Mouse (Mus musculus): ENCODE measurements around the gene Lrp2bp. TPM values are rescaled to one million over a fixed set of nuclear protein-coding genes. Genes with fewer than 3 reads are reported as not detected.

The Lrp2bp gene
- 0.05 TPM in 1 of 2 replicates, not detected in the other for total RNA-seq (2017)

DNA sequence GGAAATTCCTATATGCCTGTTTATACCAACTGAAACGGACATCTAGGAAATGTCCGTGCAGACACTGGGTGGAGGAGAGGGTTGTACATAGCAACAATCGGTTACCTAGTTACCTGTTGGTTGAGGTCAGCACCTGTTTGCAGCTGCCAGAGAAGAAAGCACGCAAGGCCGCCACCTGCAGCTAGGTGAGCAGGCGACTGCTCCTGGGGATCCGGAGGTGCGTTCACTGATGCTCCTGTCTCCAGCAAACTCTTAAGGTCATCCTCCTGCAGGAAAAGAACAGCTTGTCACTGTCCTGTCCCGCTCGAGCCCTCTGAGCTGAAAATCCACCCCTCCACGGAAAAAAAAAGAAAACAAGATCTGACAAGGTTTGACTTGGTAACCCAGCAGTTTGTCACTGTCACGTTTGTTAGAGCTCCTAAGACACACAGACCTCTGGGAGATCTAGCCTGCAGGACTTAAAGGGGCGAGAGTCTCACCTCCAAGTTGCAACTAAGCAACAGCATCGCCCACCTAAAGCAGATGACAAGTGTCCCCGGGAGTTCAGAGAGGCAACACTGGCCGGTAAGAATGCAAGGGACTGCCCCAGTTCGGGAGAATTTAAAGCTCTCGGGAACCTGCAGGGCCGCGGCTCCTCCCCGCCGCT is at the start of gene Lrp2bp:
TSS of gene Lrp2bp (plus strand) at position 166 of the 646 bp plus-strand sequence.
- ATAC-seq (replicated peaks; ENCODE audit: low read depth, poor library complexity, severe bottlenecking), result no peak

DNA sequence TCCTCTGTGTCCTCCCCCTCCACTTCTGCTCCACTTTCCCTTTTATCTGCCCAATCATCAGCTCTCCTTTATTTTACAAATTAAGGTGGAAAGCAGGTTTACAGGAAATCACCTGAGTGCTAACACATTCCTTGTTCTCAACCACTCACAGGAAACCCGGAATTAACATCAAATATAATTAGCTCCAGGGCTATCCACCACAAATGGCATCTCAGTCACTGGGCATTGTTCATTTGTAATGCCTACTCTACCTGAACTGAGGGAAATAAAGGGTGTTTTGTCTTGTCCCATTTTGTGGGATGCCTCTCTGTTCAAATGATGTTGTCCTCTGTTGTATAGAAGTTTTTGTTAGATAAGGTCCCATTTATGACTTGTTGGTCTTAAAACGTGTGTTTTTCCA is 48.5 kb upstream of the Lrp2bp start:
- no peak for ATAC-seq (replicated peaks; ENCODE audit: low read depth, poor library complexity, severe bottlenecking)

DNA sequence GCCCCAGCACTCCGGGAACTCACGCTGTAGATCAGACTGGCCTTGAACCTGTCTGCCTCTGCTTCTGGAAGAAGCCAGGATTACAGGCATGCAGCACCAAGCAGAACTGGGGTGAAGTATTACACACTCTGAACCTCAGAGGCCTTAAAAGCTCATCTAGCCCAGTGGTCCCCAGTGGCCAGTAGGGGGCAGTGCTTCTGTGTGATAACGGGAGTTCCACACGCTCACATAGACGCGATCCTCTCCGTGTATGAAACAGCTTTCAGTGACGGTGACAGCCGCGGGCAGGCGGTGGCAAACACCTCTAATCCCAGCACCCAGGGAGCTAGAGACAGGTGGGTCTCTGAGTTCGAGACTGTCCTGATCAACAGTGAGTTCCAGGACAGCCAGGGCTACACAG is 28.2 kb upstream of the Lrp2bp start:
- ATAC-seq (replicated peaks; ENCODE audit: low read depth, poor library complexity, severe bottlenecking), result no peak

DNA sequence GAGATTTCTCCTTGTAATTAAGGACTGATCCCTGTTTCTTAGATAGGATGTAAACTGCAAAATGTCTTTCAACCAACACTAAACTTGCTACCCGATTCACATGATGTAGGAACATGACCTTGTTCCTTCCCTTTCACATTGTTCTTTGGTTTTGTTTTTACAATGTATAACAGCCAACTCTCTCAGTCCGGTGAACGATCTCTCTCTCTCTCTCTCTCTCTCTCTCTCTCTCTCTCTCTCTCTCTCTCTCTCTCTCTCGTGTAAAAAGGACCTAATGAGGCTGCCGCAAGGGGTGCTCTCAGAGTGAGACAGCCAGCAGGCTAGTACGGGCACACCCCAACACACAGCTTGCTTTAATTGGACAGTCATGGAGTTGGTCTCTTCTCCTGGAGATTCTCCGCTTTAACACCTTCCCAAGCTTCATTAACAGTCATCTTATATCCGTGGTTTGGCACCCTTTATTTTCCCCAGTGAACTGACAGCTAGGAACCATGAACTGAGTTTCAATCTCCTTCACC is 25.1 kb upstream of the Lrp2bp start:
- no peak for ATAC-seq (replicated peaks; ENCODE audit: low read depth, poor library complexity, severe bottlenecking)

DNA sequence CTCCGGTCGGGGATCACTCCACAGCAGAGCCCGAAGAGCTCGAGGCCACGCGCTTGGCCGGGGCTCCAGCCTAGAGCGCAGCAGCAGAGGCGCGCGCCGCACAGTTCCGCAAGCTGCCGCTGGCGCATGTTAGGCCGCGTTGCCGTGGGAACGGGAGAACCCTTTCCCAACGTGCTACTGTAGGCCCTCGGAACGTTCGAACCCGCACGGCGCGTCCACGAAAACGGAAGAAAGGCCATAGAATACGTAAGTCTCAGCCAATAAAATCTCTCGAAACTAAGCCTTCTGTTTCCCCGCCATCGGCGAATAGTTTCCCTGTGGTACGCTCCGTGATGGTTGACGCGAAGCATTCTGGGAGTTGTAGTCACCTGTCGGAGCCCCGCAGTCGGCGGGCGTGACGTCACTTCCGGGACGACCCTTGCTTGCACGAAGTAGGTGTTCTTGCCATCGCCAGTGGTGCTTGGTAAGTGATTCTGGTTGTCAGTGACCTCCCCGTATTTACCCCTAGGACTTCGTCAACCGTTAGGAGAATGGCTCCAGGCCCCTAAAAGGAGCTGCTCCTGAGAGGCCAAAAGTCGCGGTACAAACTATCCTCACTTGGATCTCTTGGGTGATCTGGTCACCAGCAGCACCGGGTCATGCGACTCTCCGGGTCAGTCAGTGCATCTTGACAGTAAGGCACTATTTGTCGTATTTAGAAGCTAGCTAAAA is 23.8 kb upstream of the Lrp2bp start, which contains the start of the genes 1700029J07Rik and Ufsp2:
TSS of gene 1700029J07Rik (minus strand) at position 127 of the 711 bp plus-strand sequence.
TSS of gene Ufsp2 (plus strand) at position 403 of the 711 bp plus-strand sequence.
- ATAC-seq (replicated peaks; ENCODE audit: low read depth, poor library complexity, severe bottlenecking), result peak; percentile 95

DNA sequence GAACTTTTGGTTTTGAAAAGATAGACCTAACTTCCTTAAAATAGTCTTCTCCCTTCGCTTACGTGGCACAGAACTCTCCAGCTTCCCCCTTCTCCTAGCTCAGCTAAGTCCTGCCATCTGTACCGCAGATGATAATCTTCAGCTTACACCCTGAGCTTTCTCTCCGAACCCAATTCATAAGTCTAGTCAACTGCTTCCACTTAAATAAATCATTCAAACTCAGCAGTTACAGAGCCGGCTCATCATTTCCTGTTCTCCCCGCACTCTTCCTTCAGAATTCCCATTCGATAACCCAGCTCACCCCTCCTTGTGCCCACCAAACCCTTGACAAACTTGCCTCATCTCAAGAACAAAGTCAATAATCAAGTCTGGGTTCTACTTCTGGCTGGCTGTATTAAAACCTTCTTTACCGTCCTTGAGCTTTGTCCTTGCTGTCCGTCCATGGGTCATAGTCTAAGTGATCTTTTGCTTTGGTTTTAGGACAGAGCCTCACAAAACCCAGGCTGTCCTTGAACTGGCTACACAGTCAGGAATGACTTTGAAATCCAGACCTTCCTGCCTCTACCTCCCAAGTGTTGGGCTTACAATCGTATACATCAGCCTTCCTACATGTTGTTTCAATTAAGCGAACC is 23.1 kb upstream of the Lrp2bp start:
- ATAC-seq (replicated peaks; ENCODE audit: low read depth, poor library complexity, severe bottlenecking), result peak; percentile 60

DNA sequence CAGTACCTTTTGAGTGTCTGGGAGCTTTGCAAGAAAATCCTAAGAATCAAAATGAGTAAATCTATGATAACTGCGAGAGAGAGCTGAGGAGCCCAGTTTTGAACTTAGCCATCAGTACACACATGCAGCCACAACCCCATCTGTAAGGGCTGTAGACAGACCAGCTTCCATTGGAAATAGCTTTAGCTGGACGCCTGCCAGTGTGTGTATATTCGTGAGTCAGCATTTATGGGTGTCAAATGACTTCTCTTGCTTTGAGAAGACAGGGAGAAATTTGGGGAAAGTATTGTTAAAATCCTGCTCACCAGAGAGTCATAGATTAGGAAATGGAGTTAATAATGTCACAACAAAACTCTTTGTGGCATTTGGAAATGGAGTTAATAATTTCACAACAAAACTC is 12.4 kb upstream of the Lrp2bp start:
- no peak for ATAC-seq (replicated peaks; ENCODE audit: low read depth, poor library complexity, severe bottlenecking)

DNA sequence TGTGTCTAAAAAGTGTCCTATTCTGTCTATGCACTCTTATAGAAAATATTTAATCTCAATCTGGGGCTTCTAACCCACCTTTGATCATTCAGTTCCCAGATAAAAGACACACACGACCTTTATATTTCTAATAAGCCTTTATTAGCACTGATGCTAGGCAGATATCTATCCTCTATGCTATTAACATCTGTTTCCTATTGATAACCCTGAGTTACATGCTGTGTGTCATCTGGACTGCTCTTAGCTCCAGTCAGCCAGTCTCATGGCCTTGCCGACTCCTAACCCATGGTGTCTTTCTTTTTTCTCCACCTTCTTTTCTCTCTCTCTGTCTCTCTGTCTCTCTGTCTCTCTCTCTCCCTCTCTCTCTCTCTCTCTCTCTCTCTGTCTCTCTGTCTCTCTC is 10.9 kb upstream of the Lrp2bp start:
- no peak for ATAC-seq (replicated peaks; ENCODE audit: low read depth, poor library complexity, severe bottlenecking)

DNA sequence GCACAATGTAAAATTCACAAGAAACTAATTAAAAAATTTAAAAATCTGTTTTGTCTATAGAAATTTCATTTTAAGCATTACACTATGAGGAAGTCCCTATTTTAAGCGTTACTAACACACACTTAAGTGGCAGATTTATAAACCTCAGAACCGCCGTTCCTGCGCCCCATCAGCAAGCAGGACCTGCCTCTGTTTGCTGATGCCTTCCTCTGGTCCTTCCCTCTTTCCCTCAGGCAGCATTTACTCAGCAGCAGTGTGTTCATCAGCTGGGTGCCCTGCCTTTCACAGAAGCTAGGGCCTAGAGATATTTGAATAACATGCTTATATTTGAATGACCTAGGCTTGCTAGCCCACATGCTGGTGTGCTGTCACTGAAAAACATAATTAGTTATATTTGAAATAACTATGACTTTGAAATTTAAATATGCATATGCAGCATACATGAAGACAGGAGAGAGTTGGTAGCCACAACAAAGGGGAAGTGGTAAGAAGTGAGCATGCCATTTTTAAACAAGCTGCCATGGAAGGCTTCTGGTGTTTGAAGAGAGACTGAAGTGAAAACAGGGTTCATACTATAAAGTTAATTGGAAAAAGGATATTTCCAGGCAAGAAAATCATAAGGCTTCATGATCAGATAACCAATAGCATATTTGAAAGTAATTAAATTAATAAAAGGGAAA is 8.3 kb upstream of the Lrp2bp start:
- ATAC-seq (replicated peaks; ENCODE audit: low read depth, poor library complexity, severe bottlenecking), result peak; percentile 77

DNA sequence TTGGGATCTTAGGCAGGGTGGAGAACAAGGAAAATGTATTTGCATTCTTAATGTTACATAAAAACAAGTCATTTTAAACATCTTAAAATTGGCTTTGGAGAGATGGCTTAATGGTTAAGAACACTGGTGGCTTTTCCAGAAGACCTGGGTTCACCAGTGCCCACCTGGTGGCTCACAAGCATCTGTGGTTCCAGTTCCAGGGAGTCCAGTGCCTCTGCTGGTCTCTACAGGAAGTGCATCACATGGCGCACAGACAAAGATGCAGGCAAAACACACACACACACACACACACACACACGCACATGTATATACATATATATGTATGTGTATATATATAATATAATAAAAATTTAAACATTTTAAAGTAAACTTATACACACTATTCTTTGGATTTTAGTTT is 5.0 kb upstream of the Lrp2bp start:
- peak; percentile 51; the same call in 1 of the 2 replicates for ATAC-seq (replicated peaks; ENCODE audit: low read depth, poor library complexity, severe bottlenecking)

DNA sequence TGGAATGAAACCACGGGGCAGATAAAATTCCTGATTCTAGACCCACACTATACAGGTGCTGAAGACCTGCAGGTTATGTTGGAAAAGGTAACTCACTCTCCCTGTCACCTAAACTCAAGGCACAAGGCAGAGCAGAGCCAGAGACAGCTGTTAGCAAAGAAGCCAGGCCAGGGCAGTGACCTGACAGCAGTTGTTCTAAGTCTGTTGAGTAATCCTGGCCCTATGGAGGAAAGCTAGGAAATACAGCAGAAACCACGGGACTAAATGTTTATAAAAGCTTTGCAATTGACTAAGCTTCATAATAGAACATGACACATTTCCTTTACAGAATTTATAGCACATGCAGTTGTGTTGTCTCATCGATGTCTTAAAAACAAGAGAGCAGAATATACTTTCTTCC is 3.5 kb upstream of the Lrp2bp start:
- ATAC-seq (replicated peaks; ENCODE audit: low read depth, poor library complexity, severe bottlenecking), result no peak

DNA sequence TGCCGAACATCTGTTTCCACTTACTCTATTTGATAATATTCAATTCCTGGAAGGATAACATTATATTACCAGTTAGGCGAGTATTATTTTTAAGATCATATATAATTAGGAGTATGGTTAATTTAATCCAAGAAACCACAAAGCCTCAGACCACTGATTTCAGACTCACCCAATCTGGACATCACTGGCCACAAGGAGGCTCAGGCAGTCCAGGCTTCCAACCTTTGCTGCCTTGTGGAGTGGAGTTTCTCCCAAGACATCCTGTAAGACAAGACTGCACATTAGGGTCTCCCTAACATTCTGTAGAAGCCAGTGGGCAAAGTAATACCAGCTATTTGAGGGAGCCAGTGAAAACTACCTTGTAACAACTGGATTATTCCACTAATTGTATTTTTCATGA is 875 bp upstream of the Lrp2bp start:
- no peak for ATAC-seq (replicated peaks; ENCODE audit: low read depth, poor library complexity, severe bottlenecking)

DNA sequence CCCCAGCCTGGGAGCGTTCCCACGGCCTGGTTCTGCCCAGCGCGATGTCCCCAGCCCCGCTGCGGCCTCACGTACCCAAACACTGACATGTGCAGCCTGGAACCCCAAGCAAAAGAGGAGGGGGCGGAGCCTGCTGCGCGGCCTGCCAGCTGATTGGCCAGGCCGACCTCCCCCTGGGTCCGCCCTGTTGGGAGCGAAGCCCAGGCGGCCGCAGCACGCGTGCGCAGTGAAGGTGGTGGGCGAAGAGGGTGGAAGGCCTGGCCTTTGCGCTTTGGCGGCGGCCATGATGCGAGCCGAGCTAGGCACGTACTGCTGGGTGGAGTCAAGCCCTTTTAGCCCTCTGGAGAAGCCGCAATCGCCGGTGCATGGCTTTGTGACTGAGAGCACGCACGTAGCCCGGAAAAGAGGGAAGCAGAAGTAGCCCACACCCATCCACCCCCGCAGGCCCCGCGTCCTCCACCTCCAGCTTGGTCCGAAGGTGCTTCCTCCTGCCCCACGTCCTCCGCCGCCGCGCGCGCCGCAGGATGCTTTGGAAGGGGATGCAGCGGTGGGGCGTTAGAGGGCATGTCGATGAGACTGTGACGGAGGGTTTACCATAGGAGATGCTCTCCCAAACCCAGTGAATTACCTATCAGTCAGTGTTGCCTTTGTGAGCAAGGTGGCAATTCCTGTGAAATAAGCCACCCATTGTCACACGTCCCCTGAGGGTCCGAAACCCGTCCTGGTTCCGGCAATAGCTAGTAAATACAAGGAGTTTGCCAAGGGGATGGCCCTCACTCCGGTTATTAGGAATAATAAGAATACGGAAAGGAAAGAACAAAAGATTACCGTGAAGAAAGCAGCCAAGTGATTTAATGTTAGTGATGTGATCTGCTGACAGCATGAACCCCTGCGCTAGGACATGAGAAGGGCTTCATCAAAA is 942 bp downstream of the Lrp2bp start:
- ATAC-seq (replicated peaks; ENCODE audit: low read depth, poor library complexity, severe bottlenecking), result peak; percentile 96

DNA sequence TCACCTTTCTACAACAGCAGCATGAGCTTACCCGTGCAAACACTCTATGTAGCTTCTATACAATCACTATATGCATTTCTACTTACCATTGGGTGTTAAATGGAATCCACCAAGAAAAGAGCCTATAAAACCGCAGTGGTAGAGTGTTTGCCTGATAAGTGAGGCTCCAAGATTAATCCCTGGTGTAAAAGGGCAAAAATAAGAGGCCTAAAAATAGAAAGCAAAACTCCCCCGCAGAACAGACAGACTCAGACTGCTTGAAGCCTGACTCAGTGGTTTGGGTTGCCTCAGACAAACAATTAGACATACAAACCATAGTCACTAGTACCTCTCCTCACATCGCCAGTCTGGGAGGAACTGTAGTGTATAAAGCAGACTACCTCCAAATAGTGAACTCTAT is 6.5 kb downstream of the Lrp2bp start, which contains the start of gene Ankrd37:
TSS of gene Ankrd37 (minus strand) at position 112 of the 400 bp plus-strand sequence.
- no peak for ATAC-seq (replicated peaks; ENCODE audit: low read depth, poor library complexity, severe bottlenecking)

DNA sequence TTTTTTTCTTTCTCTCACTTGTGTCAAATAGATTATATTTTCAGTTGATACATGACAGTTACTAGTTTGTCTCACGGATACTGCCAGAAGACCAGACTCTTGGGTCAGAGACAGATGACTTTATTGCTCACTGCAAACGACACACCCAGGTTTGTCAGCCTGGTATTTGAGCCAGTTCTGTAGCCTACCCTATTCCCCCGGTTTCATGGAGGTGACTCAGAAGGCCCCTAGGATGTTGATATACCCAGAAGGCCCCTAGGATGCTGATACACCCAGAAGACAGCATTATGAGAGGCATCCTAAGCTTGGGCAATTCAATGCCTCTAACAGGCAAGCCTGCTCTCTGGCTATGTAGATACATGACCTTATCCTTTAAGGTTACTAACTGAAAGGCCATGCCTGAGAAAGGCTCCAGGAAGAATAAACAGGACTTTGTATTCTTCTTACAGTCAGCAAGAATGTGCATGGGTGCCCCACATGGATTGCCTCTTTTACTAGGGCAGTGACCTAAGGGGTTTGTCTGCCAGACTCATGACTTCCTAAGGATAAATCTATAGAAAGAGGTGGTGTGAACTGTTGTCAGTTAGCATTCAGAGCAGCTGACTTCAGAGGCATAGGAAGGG is 8.1 kb downstream of the Lrp2bp start:
- no peak for ATAC-seq (replicated peaks; ENCODE audit: low read depth, poor library complexity, severe bottlenecking)

DNA sequence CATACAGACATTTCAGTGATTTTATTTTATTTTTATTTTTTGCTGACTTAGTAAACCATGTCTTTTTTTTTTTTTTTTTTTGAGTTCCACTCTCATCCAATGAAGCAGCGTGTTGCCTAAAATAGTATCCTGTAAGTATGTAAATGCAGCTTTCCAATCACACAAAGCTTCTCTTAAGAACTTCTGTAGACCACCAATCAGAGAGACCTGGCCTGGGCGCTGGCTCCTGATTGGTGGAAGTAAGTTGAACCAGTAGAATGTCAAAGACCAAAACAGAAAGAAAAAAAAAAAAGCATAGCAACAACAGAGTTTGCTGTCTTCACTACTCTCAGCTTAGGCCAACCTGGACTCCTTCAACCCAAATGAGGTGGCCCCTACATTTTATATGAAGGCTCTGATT is 11.2 kb downstream of the Lrp2bp start:
- ATAC-seq (replicated peaks; ENCODE audit: low read depth, poor library complexity, severe bottlenecking), result no peak

DNA sequence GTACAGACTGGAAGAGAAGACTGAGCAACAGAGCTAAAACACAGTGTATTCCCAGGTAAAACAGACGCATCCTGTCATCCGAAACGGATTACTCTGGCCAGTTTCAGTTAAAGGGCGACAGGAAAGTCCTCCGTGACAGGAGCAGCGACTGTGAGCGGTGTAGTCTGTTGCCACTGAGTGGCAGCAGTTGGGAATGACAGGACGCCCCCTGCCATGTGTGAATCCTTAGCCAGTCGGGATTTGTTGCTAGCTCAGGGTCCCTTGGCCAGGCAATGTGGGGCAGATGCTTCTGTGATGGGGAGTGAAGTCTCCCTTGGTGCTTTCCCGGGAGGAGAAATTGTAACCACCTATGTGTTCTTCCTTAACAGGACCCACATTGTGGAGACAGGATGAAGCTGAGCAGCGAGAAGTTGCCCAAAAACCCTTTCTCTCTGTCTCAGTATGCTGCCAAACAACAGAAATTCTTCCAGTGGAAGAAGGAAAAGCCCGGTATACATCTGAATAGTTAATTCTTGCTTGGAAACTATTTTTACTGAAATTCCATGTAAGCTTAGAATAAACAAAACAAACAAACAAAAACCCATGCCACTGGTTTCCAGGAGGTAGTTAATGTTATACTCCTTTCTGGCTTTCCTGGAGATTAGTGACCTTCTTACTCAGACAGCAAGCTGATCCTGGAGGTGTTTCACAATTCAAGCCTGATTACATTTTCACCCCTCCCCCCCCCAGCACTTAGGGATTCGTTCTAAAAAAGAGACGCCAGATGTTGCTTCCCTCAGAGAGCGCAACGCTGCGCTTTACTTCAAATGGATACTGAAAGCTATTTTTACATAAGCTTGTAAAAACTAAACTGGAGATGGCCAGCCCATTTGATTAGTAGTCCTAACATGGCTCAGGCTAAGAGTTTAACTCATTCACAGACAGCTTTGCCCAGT is 11.9 kb downstream of the Lrp2bp start:
- no peak for ATAC-seq (replicated peaks; ENCODE audit: low read depth, poor library complexity, severe bottlenecking)

DNA sequence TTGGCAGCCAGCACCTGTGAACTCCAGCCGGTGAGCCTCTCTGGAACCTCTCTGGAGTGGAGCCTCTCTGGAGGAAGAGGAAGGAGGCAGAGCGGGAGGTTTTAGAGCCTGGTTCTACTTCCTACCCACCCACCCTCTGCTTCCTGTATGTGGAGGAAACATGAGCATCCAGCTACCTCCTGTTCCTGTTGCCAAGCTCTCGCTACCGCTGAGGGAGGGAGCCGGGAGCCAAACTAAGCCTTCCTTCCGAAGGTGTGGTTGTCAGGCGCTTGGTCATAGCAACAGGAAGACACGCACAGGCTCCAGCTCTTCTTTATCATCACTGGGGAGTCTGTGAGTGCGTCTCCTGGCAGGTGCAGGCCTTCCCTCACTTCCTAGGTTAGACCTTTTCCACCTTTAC is 23.1 kb downstream of the Lrp2bp start:
- ATAC-seq (replicated peaks; ENCODE audit: low read depth, poor library complexity, severe bottlenecking), result no peak
